Mouse (Mus musculus): ENCODE results near the gene Mettl23.

DNA sequence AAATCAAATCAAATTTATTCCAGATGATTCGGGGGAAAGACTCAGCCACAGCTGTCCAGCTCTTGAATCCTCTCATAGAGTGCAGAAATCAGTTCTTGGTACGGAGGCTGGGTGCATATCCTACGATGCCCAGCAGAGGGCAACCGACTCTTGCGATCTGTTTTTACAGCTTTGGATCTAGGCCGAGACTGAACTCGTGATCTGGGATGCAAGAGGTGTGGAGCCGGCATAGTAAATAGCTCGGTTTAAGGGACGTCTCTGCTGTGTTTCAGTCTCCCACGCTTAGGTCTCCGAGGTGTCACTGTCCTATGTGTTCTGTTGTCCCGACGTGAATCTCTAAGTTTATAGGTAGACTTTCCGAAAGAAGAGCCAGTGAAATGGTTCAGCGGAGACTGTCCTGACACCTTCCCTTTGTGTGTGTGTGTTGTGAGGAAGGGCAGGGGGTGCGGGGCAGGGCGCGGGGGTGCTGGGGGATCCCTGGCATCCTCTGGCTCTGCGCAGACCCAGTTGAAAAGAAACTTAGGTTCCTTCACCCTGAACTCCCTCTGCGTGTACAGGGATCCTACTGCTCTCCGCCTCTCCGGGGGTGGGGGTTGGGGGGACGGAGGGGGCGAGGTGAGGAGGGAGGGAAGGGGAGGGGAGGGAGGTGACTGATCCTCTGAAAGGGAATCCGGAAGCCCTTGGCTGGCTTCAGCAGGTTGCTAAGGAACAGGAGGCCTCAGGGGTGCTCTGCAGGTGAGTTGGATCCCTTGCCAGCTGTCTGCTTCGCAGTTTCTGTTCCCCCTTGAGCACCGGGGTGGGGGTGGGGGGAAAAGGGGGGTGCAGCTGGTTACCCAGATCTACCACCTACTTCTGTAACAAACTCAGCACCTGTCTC is 42.4 kb downstream of the Mettl23 start:
- TF ChIP-seq POLR2A (IDR thresholded peaks at IDR 0.05; ENCODE audit: extremely low read depth, insufficient read depth, low read length) (no peak), CTCF (IDR thresholded peaks at IDR 0.05; ENCODE audit: low read depth, low read length) (peak; percentile 84)
